Mouse (Mus musculus) embryo, embryonic 10 days (tissue): ENCODE data around the gene Otog.
A peak's percentile ranks its signal among the peaks of the same experiment; 100 is the strongest.

ENCODE experiments used
- DNase-seq: peaks from one replicate; pipeline ENCODE4 v3.0.0-alpha.2; 2015; ENCODE audit warnings: low spot score

The Otog gene

DNA sequence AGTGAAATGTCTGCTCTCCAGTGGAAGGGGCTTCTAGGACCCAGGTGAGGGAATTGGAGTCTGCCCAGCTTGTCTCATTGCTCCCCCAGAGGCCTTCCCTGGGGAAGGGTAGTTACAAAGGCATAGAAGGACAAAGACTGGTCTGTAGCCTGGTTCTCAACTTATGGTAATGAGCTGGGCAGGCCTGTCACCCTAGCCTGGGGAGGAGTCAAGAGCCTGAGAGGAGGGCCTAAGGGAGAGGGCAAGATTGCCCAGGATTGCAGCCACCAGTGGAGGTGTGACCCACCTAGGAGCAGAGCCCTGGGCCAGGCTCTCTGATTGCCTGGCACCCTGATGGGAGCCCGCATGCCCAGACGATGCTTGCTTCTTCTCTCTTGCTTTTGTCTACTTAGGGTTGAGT lies at the start of gene Otog:
Gene Otog, plus strand, starts transcription at position 292 of the 400 bp plus-strand sequence.
- DNase-seq = no peak

GRCm38 (mm10) chr7:46195356-46195755 lies 45.4 kb upstream of the Otog start:
- DNase-seq = no peak

DNA sequence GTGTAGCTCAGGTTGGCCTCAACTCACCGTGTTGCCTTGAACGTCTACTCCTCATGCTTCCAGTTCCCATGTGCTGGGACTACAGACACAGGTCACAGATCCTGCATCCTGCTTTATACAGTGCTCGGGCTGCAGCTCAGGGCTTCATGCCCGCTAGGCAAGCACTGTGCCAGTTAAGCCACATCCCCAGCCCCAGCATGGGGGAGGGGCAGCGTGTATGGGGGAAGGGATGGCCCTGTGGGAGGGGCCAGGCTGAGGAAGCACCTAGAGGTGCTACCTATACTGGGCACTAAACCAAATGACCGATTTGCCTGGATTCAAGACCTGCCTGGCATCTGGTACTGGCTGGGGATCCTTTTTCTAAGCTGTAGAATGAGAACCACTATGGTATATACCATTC lies 40.8 kb upstream of the Otog start:
- no peak for DNase-seq

DNA sequence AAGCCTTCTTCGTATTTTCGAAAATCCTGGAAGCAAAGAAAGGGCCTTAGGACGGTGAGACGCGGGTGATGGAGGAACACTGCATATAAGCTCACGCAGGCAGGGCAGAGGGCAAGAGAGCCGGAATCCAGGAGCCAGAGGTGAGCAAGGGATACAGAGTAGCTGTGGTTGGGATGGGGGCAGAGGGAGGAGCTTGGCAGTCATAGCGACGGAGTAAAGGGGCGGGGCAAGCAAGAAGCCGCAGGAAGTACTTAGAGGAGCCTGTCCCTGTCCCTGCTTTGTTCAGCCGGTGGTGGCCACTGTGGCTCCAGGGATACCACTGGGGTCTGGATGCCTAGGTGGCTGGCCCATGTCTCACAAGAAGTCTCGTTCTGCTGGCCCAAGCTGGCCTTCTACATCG lies 39.1 kb upstream of the Otog start:
- peak; percentile 73 for DNase-seq

DNA sequence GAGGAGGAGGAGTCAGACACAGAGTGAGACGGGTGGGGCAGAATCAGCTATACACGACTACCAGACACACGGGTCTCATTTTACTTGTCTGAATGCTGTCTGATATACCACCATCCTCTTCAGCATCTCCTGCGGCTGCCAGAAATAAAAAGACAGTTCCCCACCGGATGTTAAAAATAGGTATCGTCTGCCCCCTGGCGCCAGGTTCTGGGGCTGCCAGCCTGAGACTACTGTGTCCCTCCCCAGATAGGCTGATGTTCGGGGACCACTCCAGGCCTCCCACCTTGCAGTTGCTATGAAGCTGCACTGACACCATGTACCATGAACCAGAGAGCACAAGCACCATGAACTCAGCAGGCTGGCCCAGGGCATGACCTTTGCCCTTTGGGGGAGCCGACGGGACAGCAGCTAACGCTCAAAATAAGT lies 36.7 kb upstream of the Otog start:
- peak; percentile 56 for DNase-seq

DNA sequence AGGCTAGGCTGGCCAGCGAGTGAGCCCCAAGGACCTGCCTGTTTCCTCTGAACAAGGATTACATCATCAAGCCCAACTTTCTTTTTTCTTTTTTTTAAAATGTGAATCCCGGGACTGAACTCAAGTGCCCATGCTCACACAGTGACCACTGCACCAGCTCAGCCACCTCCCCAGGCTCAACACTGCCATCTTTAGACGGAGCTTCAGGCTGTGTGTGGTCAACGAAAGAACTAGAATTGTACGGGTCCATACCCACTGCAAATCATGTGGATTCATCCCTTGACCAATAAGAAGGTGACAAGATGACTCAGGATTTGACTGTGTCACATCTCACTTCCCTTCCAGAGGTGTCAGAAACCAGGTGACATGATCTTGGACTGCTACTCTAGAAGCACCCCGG lies 36.0 kb upstream of the Otog start:
- DNase-seq = no peak

DNA sequence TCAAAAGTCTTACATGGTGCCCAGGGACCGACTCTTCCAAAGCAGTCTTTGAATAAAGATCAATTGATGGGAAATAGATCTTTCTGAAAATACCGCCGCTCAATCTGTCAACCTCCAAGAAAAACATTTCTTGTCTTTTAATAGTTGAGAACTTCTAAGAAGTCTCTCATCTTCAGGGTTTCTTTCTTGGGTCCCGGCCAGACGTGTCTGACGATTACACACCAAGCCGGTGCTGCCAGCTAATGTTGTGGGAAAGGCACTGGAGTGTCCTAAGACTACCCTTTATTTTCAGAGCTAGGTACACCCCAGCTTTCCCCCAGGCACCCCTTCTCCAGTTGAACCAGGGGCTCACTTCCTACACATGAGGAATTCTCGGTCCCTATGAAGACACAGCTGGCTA lies 32.7 kb upstream of the Otog start:
- DNase-seq = no peak

DNA sequence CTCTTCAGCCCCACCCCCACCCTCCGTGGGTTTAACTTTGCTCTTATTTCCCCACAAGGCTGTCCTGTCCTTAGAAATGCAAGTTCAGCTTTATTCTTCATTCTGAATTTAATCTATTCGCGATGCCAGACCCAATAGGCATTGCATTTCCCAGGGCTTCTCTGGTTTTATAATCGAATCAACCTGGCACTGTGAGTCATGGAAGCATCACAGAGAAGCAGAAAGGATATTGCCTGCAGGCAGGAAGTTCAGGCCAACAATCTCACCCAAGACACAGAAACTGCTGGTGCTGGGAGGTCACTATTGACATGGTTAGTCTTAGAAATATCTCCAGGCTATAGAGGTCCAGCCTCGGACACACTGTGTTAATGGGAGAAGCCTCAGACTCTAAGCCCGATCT lies 30.5 kb upstream of the Otog start:
- no peak for DNase-seq

GRCm38 (mm10) chr7:46216481-46216880 lies 24.3 kb upstream of the Otog start:
- DNase-seq = no peak

- DNase-seq = peak; percentile 71
Observed at GRCm38 (mm10) chr7:46218415-46218814, 22.4 kb upstream of the Otog start.

DNA sequence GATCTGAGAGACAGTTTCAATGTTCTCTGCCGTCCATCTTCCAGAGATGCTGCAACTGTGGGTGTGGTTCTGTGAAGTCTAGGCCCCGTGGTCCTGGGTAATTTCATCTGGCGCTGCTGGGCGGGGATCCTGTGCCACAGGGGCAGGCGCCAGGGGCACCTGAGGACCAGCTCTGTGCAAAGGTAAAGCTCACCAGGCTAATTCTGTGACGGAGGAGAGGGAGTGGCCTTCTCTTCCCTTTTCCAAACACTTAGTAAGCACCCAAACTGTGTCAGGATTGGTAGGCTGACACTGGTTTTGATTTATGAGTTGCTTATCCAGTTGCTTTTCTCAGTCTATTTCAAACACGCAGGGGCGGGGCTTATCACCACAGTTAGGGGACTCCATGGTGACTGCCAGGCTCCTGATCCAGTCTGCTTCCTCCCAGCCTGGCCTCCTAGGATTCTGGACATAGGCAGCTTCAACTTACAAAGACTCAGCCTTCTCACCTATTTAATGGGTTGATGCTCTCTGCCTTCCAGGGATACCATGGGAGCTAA lies 20.1 kb upstream of the Otog start:
- no peak for DNase-seq

DNA sequence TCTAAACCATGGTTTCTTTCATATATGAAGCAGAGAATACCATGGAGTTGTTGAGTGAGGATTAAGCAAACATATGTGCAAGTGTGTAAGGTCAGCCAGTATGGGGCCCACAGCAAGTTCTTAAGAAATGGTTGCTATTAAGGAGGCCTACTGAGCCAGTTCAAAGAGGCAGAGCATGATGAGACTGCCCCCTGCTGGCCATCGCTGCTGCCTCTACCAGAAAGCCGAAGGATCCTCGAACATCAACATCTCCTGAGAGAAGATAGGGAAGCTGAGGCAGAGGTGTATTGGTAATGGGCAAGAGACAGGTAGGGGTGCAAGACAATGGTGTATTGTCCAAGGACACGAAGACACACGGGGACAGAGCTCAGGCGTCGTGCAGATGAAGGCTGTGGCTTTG lies 14.5 kb upstream of the Otog start:
- DNase-seq = peak; percentile 84

- no peak for DNase-seq
Observed at GRCm38 (mm10) chr7:46226936-46227335, 13.9 kb upstream of the Otog start.

GRCm38 (mm10) chr7:46235948-46236347 lies 4.8 kb upstream of the Otog start:
- DNase-seq = peak; percentile 24

DNA sequence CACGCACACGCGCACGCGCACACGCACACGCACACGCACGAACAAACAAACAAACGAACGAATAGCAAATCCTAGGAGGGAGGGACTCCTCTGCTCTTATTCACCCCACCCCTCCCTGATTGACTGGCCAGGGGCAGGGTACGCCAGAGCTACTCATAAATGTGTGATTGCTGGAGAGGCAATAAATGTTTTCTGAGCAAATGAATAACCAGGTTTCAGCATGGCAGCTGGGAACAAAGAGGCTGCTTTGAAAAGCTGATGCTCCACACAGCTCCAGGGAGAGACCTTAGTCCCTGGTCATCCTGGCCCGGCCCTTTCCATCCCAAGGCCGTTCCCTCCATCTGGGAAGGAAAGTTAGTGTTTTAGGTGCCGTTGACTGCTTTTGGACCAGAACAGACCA lies 4.4 kb upstream of the Otog start:
- no peak for DNase-seq

DNA sequence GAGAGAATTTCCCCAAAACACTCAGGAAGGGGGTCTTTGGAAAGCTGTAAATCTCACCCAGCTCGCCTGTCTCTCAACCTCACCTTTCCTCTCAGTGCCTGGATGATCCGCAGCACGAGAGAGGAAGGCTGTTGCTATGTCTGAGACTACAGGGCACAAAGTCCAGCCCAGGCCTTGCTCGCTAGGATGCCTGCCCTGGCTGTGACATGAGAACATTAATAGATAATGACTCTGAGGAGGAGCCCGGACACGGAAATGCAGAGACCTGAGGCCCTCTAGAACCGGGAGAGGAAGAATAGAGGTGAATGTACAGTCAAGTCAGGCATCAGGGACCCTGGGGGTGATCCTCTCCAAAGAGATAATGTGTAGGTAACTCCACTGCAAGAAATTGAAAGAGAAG lies 3.6 kb upstream of the Otog start:
- DNase-seq = no peak

GRCm38 (mm10) chr7:46238346-46238745 lies 2.4 kb upstream of the Otog start, which contains the start of gene Ush1c:
Ush1c (minus strand) TSS chr7:46238503.
- peak; percentile 25 for DNase-seq

DNA sequence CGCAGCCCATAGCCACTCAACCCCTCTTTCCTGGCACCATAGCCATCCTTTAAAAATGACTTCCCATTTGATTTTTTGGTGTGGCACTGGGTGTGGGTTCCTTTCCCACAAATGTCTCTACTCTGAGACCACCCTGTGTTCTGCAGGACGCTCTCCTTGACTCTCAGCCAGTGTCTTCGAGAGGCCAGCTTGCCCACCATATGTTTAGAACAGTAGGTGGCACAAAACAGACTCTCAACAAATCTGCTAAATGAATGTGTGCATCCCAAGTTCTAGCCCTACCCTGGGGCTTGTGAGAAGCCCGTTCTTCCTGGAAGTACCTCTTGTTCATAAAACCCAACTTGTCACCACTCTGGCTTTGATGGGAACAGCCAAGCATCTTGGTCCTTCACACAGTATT lies 696 bp upstream of the Otog start:
- no peak for DNase-seq

DNA sequence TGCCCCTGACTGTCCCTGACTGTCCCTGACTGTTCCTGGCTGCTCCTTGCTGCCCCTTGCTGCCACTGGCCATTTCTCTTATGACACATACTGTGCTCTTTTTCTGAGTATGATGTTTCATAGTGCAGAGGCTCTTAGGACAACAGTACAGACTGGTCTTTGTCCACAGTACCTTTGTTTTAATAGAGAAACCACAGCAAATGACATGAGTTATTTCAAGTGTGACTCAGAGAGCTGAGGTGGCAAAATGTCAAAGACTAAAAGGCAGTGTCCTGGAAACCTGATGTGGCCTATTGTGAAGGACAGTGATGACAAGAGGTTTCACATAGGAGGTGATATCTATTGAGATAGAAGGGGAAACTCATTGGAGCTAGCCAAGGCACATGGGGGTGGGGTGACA lies 6.1 kb downstream of the Otog start:
- DNase-seq = no peak

- no peak for DNase-seq
Observed at GRCm38 (mm10) chr7:46247606-46248005, 6.8 kb downstream of the Otog start.

DNA sequence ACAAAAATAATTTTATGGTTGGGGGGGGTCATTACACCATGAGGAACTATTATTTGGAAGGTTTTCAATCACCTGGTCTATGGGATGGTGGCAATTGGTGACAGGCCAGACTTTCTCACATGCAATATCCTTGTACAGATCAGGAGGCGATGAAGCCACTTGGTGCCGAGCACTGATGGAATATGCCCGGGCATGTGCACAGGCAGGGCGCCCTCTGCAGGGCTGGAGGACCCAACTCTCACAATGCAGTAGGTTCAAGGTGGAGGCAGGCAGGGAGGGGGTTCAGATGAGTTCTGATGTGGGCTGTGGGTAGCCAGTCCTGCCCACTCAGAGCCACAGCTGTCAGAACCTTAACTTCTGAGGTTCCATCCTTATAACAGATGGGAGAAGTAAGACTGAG lies 11.1 kb downstream of the Otog start:
- DNase-seq = no peak

DNA sequence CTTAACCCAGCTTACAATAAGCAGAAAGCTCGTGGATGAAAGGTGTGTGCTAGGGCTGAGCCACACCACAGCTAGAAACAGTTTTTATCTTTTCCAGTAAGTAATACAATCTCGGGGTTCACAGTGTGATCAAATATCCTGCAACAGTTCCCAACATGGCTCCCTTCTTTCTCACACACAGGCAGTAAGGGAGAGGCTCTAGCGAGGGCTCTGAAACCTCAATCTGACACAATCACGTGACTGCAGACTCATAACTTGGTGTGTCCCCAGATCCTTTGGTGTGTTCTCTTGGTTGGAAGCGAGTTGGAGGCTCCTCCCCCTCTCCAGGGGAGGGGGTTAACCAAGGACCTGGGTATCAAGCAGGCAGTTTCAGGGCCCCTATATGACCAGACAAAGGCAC lies 35.4 kb downstream of the Otog start:
- no peak for DNase-seq

- peak; percentile 86 for DNase-seq
Observed at GRCm38 (mm10) chr7:46279946-46280345, 39.2 kb downstream of the Otog start.

- DNase-seq = no peak
Observed at GRCm38 (mm10) chr7:46280896-46281295, 40.1 kb downstream of the Otog start.

- no peak for DNase-seq
Observed at GRCm38 (mm10) chr7:46282276-46282675, 41.5 kb downstream of the Otog start.
